Mouse (Mus musculus) small intestine, adult 2 months (tissue): Measurements from ENCODE around the gene Cog6. TPM values are rescaled to one million over a fixed set of nuclear protein-coding genes. Genes with fewer than 3 reads are reported as not detected.

ENCODE experiments used
- H3K27ac ChIP-seq: fragments of 200-500 bp; 2 replicates; pipeline ENCODE4 v1.5.1; 2012; ENCODE audit warnings: low read depth, low read length, control low read depth, inconsistent platforms; ENCODE audit not compliant: insufficient read depth
- H3K27me3 ChIP-seq: fragments of 200-500 bp; 2 replicates; pipeline ENCODE4 v1.6.1; 2012; ENCODE audit warnings: mild to moderate bottlenecking, moderate library complexity, low read length, inconsistent platforms; ENCODE audit not compliant: control insufficient read depth, insufficient read depth
- H3K36me3 ChIP-seq: fragments of 200-500 bp; 2 replicates; pipeline ENCODE4 v1.6.1; 2012; ENCODE audit warnings: mild to moderate bottlenecking, low read length, control low read depth, inconsistent platforms; ENCODE audit not compliant: control insufficient read depth, insufficient read depth
- H3K4me1 ChIP-seq: fragments of 200-500 bp; 2 replicates; pipeline ENCODE4 v1.6.1; 2012; ENCODE audit warnings: low read length, inconsistent platforms, mixed read lengths; ENCODE audit not compliant: control insufficient read depth, insufficient read depth, insufficient read length
- H3K4me3 ChIP-seq: fragments of 200-500 bp; 2 replicates; pipeline ENCODE4 v1.5.1; 2012; ENCODE audit warnings: low read depth, mild to moderate bottlenecking, control low read depth, inconsistent platforms, low read length, moderate library complexity
- CTCF ChIP-seq: fragments of 200-500 bp; IDR thresholded peaks from 2 replicates; pipeline ENCODE4 v1.5.1; 2012; ENCODE audit warnings: low read depth, mild to moderate bottlenecking, control low read depth, inconsistent platforms, low read length, moderate library complexity, mixed read lengths; ENCODE audit not compliant: insufficient replicate concordance, insufficient read length; ENCODE audit errors: extremely low read depth
- POLR2A ChIP-seq: fragments of 200-500 bp; IDR thresholded peaks from 2 replicates; pipeline ENCODE4 v1.6.1; 2012; ENCODE audit warnings: low read depth, mild to moderate bottlenecking, control low read depth, inconsistent platforms, low read length, moderate library complexity
- WGBS: fragments of 180-500 bp; shearing (Covaris S2); methylation state at CpG from one replicate; pipeline ENCODE4 v1.1.7; 2018; 5-methylcytosine and 5-hydroxymethylcytosine counted together
- polyA plus RNA-seq: library from polyadenylated mRNA; depleted of rRNA; stranded (reverse); fragments of >200 nt; gene quantifications from 2 replicates; pipeline ENCODE4 v1.2.3, GENCODE M21; 2012; rRNA removed

Cog6 gene
- 7.6 and 11.9 TPM in 2 replicates for polyA plus RNA-seq

DNA sequence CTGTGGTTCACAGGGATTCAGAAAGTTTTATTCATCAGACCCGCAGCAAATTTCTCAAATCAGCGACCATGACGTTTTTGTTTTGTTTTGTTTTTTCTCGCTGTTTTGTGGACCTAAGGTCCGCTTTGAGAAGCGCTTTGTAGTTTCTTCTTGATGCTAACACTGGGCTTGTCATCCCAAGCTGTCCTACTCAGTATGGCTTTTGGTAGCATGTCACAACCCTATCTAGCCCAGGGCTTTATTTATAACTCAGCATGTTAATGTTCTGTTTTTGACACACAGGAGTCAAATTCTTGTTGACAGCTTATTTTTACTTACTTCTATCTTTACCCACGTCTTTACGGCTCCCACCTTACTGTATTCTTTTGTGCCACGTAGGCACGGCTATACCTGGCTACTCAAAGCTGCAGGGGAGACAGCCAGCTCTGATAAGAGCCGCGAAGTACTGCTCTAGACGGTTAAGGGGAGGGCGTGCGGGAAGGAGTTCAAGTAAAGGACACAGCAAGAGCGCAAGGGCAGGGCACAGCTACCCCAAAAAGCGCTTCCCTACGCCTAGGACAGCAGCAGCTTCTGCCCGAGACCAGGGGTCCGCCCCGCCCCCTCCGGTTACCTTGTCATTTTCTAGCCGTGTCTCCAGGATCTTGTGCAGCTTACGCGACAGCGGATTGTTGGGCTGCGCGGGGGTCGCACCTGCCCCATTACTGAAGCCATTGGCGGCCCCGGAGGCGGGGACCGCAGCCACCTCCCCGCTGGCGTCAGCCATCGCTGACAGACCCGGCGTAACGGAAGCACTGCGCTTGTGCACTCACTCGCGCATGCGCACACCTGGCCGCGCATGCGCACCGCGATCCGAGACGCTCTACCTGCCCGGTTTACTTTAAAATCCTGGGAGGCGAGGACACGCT is at the start of gene Cog6:
TSS of gene Cog6 (minus strand) at position 802 of the 905 bp plus-strand sequence.
- TF ChIP-seq POLR2A (peak; percentile 91), CTCF (no peak)
- Histone ChIP-seq H3K4me1 (no peaks in the 10 kb centered on the region), H3K27ac (0 out of 2 replicates have a peak within 1 kb of the TSS, but pooled peaks have one; percentile 2), H3K4me3 (peak within 1 kb of the TSS; percentile 87), H3K27me3 (no peaks in the 10 kb centered on the region), H3K36me3 (peaks cover 14% of the 10 kb centered on the region)
- 2% methylated on average over 53 of the region's 53 CpGs for WGBS

DNA sequence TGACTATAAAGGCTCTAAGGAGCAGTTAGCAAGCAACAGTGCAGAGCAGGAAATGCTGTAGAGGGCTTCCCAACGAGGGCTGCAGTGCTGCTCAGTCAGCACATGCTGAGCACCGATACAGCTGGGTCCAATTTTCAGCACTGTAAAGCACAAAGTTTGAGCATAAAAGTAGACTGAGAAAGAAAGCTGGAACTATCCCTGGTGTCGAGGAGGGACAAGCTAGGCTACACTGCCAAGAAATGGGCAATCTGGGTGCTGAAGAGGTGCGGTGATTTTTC is 49.0 kb upstream of the Cog6 start:
- Histone ChIP-seq H3K4me1 (no peaks in the 10 kb centered on the region), H3K27ac (peak overlapping the region; percentile 19; the same call in 1 of the 2 replicates), H3K36me3 (no peaks in the 10 kb centered on the region), H3K4me3 (no peak overlapping the region), H3K27me3 (no peaks in the 10 kb centered on the region)
- TF ChIP-seq CTCF (no peak), POLR2A (no peak)
- 74% methylated on average over 4 of the region's 4 CpGs for WGBS

DNA sequence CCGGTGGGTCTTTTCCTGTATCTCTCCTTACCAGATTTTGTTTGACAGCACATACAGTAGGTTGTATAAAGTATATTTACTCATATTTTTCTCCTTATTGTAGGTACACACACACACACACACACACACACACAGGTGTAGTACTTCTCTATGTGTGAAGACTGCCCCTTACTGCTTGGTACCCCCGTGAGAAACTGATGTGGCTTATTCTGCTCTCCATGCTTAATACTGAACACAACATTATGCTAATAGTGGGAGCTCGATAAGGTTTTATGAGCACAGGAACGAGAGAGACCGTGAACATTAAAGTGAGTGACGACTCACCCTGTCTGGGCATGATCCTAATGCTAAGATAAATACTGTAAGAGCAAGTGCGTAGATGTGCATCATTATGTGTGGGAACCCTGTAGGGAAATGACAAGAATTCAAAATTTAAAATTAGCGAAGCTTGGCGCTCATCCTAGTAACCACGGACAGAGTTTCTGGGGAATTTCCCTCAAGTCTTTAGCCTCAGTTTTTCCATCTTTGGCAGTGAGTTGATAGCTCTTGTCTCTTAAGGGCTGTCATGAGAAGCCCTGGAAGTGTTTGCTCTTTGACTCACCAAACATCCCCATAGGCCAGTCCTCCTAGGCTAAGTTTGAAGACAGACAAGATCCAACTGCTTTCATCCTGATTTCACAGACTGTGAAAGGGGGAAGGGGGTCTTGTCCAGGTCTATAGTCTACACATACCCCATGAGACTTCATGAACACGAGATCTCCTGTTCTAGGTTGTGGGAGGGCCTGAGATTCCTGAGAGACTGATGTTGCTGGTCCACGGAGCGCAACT is 48.4 kb upstream of the Cog6 start:
- no peak overlapping the region for H3K4me3 ChIP-seq
- WGBS, result 72% methylated on average over 13 of the region's 13 CpGs
- no peaks in the 10 kb centered on the region for H3K36me3 ChIP-seq
- no peak for TF ChIP-seq CTCF
- TF ChIP-seq POLR2A, result no peak
- H3K27ac ChIP-seq, result peak overlapping the region; percentile 19; the same call in 1 of the 2 replicates
- no peaks in the 10 kb centered on the region for H3K4me1 ChIP-seq
- H3K27me3 ChIP-seq, result no peaks in the 10 kb centered on the region

DNA sequence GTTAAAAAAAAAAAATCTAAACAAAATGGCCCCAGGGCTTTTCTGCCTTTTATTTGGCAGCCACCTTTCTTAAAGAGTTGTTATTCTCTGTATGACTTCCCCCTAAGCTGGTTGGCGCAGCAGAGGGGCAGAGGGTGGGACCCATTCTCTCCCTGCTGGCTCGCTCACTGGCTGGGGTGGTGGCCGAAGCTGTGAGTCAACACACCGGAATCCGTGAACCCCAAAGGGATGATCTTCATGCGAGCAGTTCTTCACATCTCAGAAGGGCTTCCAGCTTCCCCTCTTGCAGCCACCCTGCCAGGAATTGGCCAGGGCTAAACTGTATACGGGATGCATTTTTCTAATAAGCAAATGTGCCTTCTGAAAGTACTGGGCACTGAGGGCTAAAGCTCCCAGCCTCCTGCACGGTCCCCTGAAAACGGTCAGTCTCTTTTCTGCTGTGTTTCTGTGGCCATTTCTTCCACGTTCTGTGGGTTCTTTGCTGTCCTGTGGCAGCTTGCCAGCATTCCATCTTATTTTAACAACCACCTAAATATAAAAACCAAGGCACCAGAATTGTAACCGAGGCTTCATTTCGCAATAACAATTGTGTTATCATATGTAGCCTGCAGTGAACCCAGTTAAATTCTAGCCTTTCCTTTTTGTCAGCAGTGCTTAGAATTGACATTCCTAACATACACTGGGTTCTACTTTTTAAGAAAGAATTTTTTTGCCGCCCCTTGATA is 46.5 kb upstream of the Cog6 start:
- no peak for TF ChIP-seq POLR2A
- no peak for TF ChIP-seq CTCF
- no peaks in the 10 kb centered on the region for H3K4me1 ChIP-seq
- no peaks in the 10 kb centered on the region for H3K27me3 ChIP-seq
- 44% methylated on average over 13 of the region's 13 CpGs for WGBS
- H3K4me3 ChIP-seq, result no peak overlapping the region
- H3K36me3 ChIP-seq, result no peaks in the 10 kb centered on the region
- no peak overlapping the region; the same call in 1 of the 2 replicates for H3K27ac ChIP-seq

DNA sequence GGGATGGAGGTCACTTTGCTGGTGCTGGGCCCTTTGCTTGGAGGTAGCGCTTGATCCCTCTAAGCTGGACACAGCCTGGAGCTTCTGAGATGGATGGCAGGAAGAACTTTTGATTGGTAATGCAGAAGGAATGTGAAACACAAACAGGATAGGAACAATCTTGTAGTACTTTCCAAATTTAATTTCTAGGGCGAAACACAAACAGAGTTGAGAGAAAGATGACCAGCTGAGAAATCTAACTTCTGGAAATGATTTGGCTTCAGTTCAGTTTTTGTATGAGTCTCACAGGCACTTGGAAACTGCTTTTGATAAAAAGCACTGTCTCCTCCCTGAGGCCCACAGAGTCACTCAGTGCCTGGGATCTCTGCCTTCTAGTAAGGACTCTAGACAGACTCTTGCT is 42.9 kb upstream of the Cog6 start:
- no peaks in the 10 kb centered on the region for H3K4me1 ChIP-seq
- H3K27me3 ChIP-seq, result no peaks in the 10 kb centered on the region
- H3K4me3 ChIP-seq, result no peak overlapping the region
- TF ChIP-seq POLR2A, result no peak
- TF ChIP-seq CTCF, result no peak
- H3K27ac ChIP-seq, result no peak overlapping the region; the same call in 1 of the 2 replicates
- H3K36me3 ChIP-seq, result no peaks in the 10 kb centered on the region
- 66% methylated on average over 2 of the region's 2 CpGs for WGBS

DNA sequence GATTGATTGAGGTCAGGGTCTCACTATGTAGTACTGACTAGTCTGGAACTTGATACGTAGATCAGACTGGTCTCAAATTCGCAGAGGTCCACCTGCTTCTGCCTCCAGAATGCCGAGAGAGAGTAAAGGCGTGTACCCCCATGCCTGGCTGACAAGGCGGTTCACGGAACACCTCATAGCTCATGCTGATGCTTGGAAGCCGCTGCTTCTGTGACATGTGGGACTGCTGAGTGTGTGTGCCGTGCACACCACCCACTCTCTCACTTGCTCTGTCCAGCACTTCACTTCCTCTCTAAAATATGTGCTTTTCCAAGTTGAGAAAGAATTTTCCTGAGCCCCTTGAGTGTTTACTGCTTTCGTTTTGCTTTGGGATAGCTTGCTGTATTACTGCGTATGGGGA is 39.4 kb upstream of the Cog6 start:
- Histone ChIP-seq H3K27me3 (no peaks in the 10 kb centered on the region), H3K4me3 (no peak overlapping the region), H3K36me3 (no peaks in the 10 kb centered on the region), H3K4me1 (no peaks in the 10 kb centered on the region), H3K27ac (0 out of 2 replicates have a peak overlapping the region, but pooled peaks have one; percentile 53)
- 73% methylated on average over 10 of the region's 10 CpGs for WGBS
- TF ChIP-seq POLR2A (no peak), CTCF (no peak)
